Mouse (Mus musculus): ENCODE results near the gene Rab3il1. TPM values are rescaled to one million over a fixed set of nuclear protein-coding genes. Genes with fewer than 3 reads are reported as not detected.

Rab3il1 gene
- total and polyA plus RNA-seq, 3 experiments = 0.04 TPM; not detected in 2

- Histone ChIP-seq H3K27ac (ENCODE audit: insufficient read depth, low read depth) (no peak overlapping the region), H3K36me3 (replicated peaks in 1 of 2; ENCODE audit: control insufficient read depth in 1 of 2, insufficient read depth in 1 of 2, low read length in 1 of 2) (no peaks in the 10 kb centered on the region), H3K4me1 (ENCODE audit: control insufficient read depth in 1 of 2, insufficient read depth in 2 of 2) (peaks cover 6 to 18% of the 10 kb centered on the region in 2 experiments), H3K79me2 (replicated peaks; ENCODE audit: control insufficient read depth, extremely low read depth, insufficient read depth, poor library complexity, severe bottlenecking) (no peaks in the 10 kb centered on the region), H3K9me3 (replicated peaks; ENCODE audit: low read length) (no peaks in the 10 kb centered on the region), H3K9ac (ENCODE audit: insufficient read depth, low read depth) (no peak overlapping the region), H3K4me3 (replicated peaks in 1 of 3; ENCODE audit: low read depth in 2 of 3, low read length in 2 of 3, poor library complexity in 1 of 3) (peak overlapping the region in 1 of 3 experiments; percentile 40), H3K27me3 (replicated peaks) (peaks cover 43% of the 10 kb centered on the region), H3K4me2 (ENCODE audit: insufficient read depth, low read depth, poor library complexity, severe bottlenecking) (peak overlapping the region; percentile 68)
- no peak for DNase-seq (ENCODE audit: extremely low read depth)
- dilution Hi-C loops (cut with MboI; ENCODE audit: extremely low pct_ligation_motif_present, extremely low pct_unique_long_range_greater_than_20kb, low sequenced_read_pairs) (no loop called here), in situ Hi-C loops (cut with MboI; ENCODE audit: low pct_ligation_motif_present, low pct_unique_long_range_greater_than_20kb, low sequenced_read_pairs) (no loop called here)
- TF ChIP-seq CHD1 (IDR thresholded peaks at IDR 0.05; ENCODE audit: low read depth, low read length) (no peak), MEF2A (IDR thresholded peaks at IDR 0.05; ENCODE audit: borderline replicate concordance, low read depth, low read length) (no peak), KAT2A (IDR thresholded peaks at IDR 0.05; ENCODE audit: insufficient replicate concordance, low read length) (no peak), RAD21 (IDR thresholded peaks at IDR 0.05; ENCODE audit: low read depth, low read length) (no peak), E2F4 (IDR thresholded peaks at IDR 0.05; ENCODE audit: insufficient replicate concordance, low read depth, low read length) (no peak), UBTF (IDR thresholded peaks at IDR 0.05; ENCODE audit: low read depth, low read length) (no peak), NRF1 (IDR thresholded peaks at IDR 0.05; ENCODE audit: low read depth, low read length) (no peak), TBP (conservative IDR thresholded peaks at IDR 0.05; ENCODE audit: low read depth, low read length) (no peak), ETS1 (conservative IDR thresholded peaks at IDR 0.05; ENCODE audit: low read depth, low read length) (no peak), MYC (IDR thresholded peaks at IDR 0.05; ENCODE audit: low read depth, low read length) (no peak), ELF1 (IDR thresholded peaks at IDR 0.05; ENCODE audit: low read depth, low read length) (no peak)
These were observed 17.0 kb downstream of the Rab3il1 start for GRCm38 (mm10) chr19:10018527-10018818.

GRCm38 (mm10) chr19:10019214-10019760 is 17.8 kb downstream of the Rab3il1 start:
- TF ChIP-seq TBP (conservative IDR thresholded peaks at IDR 0.05; ENCODE audit: low read depth, low read length) (no peak), RAD21 (IDR thresholded peaks at IDR 0.05; ENCODE audit: low read depth, low read length) (no peak), SIN3A (IDR thresholded peaks at IDR 0.05; ENCODE audit: low read length) (no peak), GABPA (IDR thresholded peaks at IDR 0.05; ENCODE audit: insufficient replicate concordance, low read depth, low read length) (no peak), POLR2AphosphoS2 (IDR thresholded peaks at IDR 0.05; ENCODE audit: low read depth, low read length) (no peak), NELFE (IDR thresholded peaks at IDR 0.05; ENCODE audit: low read depth, low read length) (no peak), CHD1 (IDR thresholded peaks at IDR 0.05; ENCODE audit: low read depth, low read length) (no peak), POLR2A (IDR thresholded peaks at IDR 0.05; ENCODE audit: low read depth, low read length) (no peak), USF1 (IDR thresholded peaks at IDR 0.05; ENCODE audit: low read depth, low read length) (no peak), MAFK (IDR thresholded peaks at IDR 0.05; ENCODE audit: insufficient replicate concordance, low read length) (no peak), EP300 (IDR thresholded peaks at IDR 0.05; ENCODE audit: low read length) (no peak), PAX5 (IDR thresholded peaks at IDR 0.05; ENCODE audit: low read length) (no peak), MAZ (IDR thresholded peaks at IDR 0.05; ENCODE audit: low read depth, low read length) (no peak), USF2 (conservative IDR thresholded peaks at IDR 0.05; ENCODE audit: low read depth, low read length) (no peak), ZC3H11A (IDR thresholded peaks at IDR 0.05; ENCODE audit: low read depth, low read length) (no peak), ZKSCAN1 (IDR thresholded peaks at IDR 0.05; ENCODE audit: borderline replicate concordance, low read depth, low read length) (no peak), ZMIZ1 (IDR thresholded peaks at IDR 0.05; ENCODE audit: low read depth, low read length) (no peak), MEF2A (IDR thresholded peaks at IDR 0.05; ENCODE audit: borderline replicate concordance, low read depth, low read length) (no peak), MYC (IDR thresholded peaks at IDR 0.05; ENCODE audit: low read depth, low read length) (no peak)
- H3K27ac ChIP-seq (ENCODE audit: insufficient read depth, low read depth) = no peak overlapping the region
- H3K79me2 ChIP-seq (replicated peaks; ENCODE audit: control insufficient read depth, extremely low read depth, insufficient read depth, poor library complexity, severe bottlenecking) = no peaks in the 10 kb centered on the region
- H3K4me3 ChIP-seq (replicated peaks in 1 of 3; ENCODE audit: low read depth in 2 of 3, low read length in 2 of 3, poor library complexity in 1 of 3) = no peak overlapping the region
- peaks cover 6 to 18% of the 10 kb centered on the region in 2 experiments for H3K4me1 ChIP-seq (ENCODE audit: control insufficient read depth in 1 of 2, insufficient read depth in 2 of 2)
- H3K9me3 ChIP-seq (replicated peaks; ENCODE audit: low read length) = no peaks in the 10 kb centered on the region
- H3K4me2 ChIP-seq (ENCODE audit: insufficient read depth, low read depth, poor library complexity, severe bottlenecking) = no peak overlapping the region
- H3K9ac ChIP-seq (ENCODE audit: insufficient read depth, low read depth) = no peak overlapping the region
- in situ Hi-C loops (cut with MboI; ENCODE audit: low pct_ligation_motif_present, low pct_unique_long_range_greater_than_20kb, low sequenced_read_pairs) (no loop called here), dilution Hi-C loops (cut with MboI; ENCODE audit: extremely low pct_ligation_motif_present, extremely low pct_unique_long_range_greater_than_20kb, low sequenced_read_pairs) (no loop called here)
- H3K36me3 ChIP-seq (replicated peaks in 1 of 2; ENCODE audit: control insufficient read depth in 1 of 2, insufficient read depth in 1 of 2, low read length in 1 of 2) = no peaks in the 10 kb centered on the region
- peaks cover 43% of the 10 kb centered on the region for H3K27me3 ChIP-seq (replicated peaks)
- DNase-seq (ENCODE audit: extremely low read depth) = no peak
